Mouse (Mus musculus) testis, adult 2 months (tissue): ENCODE measurements around the gene Slc12a8.

Source experiments
- CTCF ChIP-seq: fragments of 200-500 bp; IDR thresholded peaks from 2 replicates; pipeline ENCODE4 v1.5.1; 2012; ENCODE audit warnings: low read depth, mild to moderate bottlenecking, inconsistent platforms, low read length, moderate library complexity; ENCODE audit not compliant: control insufficient read depth, insufficient read depth, insufficient replicate concordance
- POLR2A ChIP-seq: fragments of 200-500 bp; IDR thresholded peaks from 2 replicates; pipeline ENCODE4 v1.6.1; 2012; ENCODE audit warnings: low read depth, mild to moderate bottlenecking, inconsistent platforms, low read length, moderate library complexity; ENCODE audit not compliant: control insufficient read depth

DNA sequence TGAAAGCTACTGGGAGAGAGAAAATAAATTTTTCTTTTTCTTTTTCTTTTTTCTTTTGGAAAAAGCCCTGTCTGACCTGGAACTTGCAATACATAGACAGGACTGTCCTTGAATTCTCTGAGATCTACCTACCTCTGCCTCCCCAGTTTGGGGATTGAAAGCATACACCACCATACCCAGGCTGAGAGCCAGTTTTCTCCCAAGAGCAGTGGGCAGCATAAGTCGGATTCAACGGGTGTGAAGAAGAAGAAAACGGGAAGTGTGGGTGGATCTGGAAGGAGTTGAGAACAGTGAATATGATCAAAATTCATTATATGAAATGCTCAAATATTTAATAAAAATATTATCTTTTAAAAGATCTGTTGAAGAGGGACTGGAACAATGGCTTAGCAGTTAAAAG lies 138.3 kb downstream of the Slc12a8 start:
- TF ChIP-seq CTCF, result no peak
- TF ChIP-seq POLR2A, result no peak
